Mouse (Mus musculus) granulocyte monocyte progenitor cell, adult 5-6 weeks (primary cell): ENCODE measurements around the gene Zbtb20. TPM values are rescaled to one million over a fixed set of nuclear protein-coding genes. Genes with fewer than 3 reads are reported as not detected.

ENCODE experiments used
- ATAC-seq: replicated peaks from 2 replicates; pipeline ENCODE4 v1.8.0; 2016; ENCODE audit warnings: mild to moderate bottlenecking, moderate TSS enrichment, inconsistent platforms; ENCODE audit not compliant: poor library complexity, severe bottlenecking
- total RNA-seq, 2 experiments: library from RNA; stranded (forward) in 1 of 2; stranded (reverse) in 1 of 2; fragments of 200-712, 200-1000 nt in 1 of 2; fragments of >200 nt in 1 of 2; fragmentation: Nextera tagmentation in 1 of 2; gene quantifications; 2 replicates each; pipeline ENCODE4 v1.2.3; 2014 to 2017

Zbtb20 gene
- total RNA-seq, 2 experiments from 2014 or later, result 6.7 to 22.0 TPM

GRCm38 (mm10) chr16:43662124-43663004 lies 786.7 kb downstream of the Zbtb20 start:
- ATAC-seq, result no peak

- ATAC-seq, result no peak
These were observed 788.4 kb downstream of the Zbtb20 start, which contains the start of gene Tigit for GRCm38 (mm10) chr16:43663978-43664579. Gene Tigit, minus strand, starts transcription at chr16:43664146.

- ATAC-seq, result no peak
These were observed 789.2 kb downstream of the Zbtb20 start for GRCm38 (mm10) chr16:43664861-43665260.

GRCm38 (mm10) chr16:43668294-43668693 lies 792.6 kb downstream of the Zbtb20 start:
- ATAC-seq, result peak; percentile 40; the same call in 1 of the 2 replicates

- ATAC-seq, result no peak
These were observed 796.3 kb downstream of the Zbtb20 start for GRCm38 (mm10) chr16:43671972-43672371.

- ATAC-seq, result no peak
These were observed 797.0 kb downstream of the Zbtb20 start for GRCm38 (mm10) chr16:43672697-43673096.

- no peak for ATAC-seq
These were observed 798.7 kb downstream of the Zbtb20 start for GRCm38 (mm10) chr16:43674400-43674799.

GRCm38 (mm10) chr16:43687968-43688367 lies 812.3 kb downstream of the Zbtb20 start:
- no peak for ATAC-seq

- ATAC-seq, result no peak
These were observed 814.6 kb downstream of the Zbtb20 start for GRCm38 (mm10) chr16:43690211-43690690.

GRCm38 (mm10) chr16:43690912-43691311 lies 815.2 kb downstream of the Zbtb20 start:
- no peak for ATAC-seq

GRCm38 (mm10) chr16:43691741-43692140 lies 816.1 kb downstream of the Zbtb20 start:
- no peak for ATAC-seq
